Mouse (Mus musculus) hindbrain, embryonic 14.5 days (tissue): ENCODE data around the gene Foxl1. TPM values are rescaled to one million over a fixed set of nuclear protein-coding genes. Genes with fewer than 3 reads are reported as not detected.
A peak's percentile ranks its signal among the peaks of the same experiment; 100 is the strongest.

ENCODE experiments used
- ATAC-seq: fragments of 200-750 bp; cut with Nextera tagmentation; 2 replicates; pipeline ENCODE4 v1.8.0; 2017; ENCODE audit warnings: moderate number of reproducible peaks, mild to moderate bottlenecking, moderate TSS enrichment, moderate library complexity; ENCODE audit not compliant: low FRiP score
- DNase-seq: peaks from one replicate; pipeline ENCODE4 v3.0.0-alpha.2; 2015; ENCODE audit warnings: low spot score
- H3K27ac ChIP-seq: fragments of 300-500 bp; sonication (generic); 2 replicates; pipeline ENCODE4 v1.5.1; 2014; ENCODE audit warnings: mild to moderate bottlenecking, moderate library complexity
- H3K27me3 ChIP-seq: fragments of 300-500 bp; sonication (generic); 2 replicates; pipeline ENCODE4 v1.6.1; 2014; ENCODE audit warnings: mild to moderate bottlenecking, low read length, mixed read lengths; ENCODE audit not compliant: control insufficient read depth, insufficient read depth
- H3K36me3 ChIP-seq: fragments of 300-500 bp; sonication (generic); replicated peaks from 2 replicates; pipeline ENCODE4 v1.6.1; 2014; ENCODE audit not compliant: control insufficient read depth, insufficient read depth
- H3K4me1 ChIP-seq: fragments of 300-500 bp; sonication (generic); replicated peaks from 2 replicates; pipeline ENCODE4 v1.6.1; 2014; ENCODE audit warnings: antibody characterized with exemption, low read length, mixed read lengths; ENCODE audit not compliant: control insufficient read depth, insufficient read depth
- H3K4me2 ChIP-seq: fragments of 300-500 bp; sonication (generic); replicated peaks from 2 replicates; pipeline ENCODE4 v1.6.1; 2014; ENCODE audit warnings: mild to moderate bottlenecking, moderate library complexity
- H3K4me3 ChIP-seq: fragments of 300-500 bp; sonication (generic); replicated peaks from 2 replicates; pipeline ENCODE4 v1.5.1; 2014; ENCODE audit warnings: mild to moderate bottlenecking, low read length
- H3K9ac ChIP-seq: fragments of 300-500 bp; sonication (generic); 2 replicates; pipeline ENCODE4 v1.6.1; 2014
- H3K9me3 ChIP-seq: fragments of 300-500 bp; sonication (generic); 2 replicates; pipeline ENCODE4 v1.6.1; 2016; ENCODE audit warnings: low read length; ENCODE audit not compliant: control insufficient read depth
- WGBS: fragments of 180-500 bp; shearing (Covaris S2); extraction: QIAGEN DNeasy Blood & Tissue Kit; methylation state at CpG from one replicate; pipeline ENCODE4 v1.1.7; 2014; 5-methylcytosine and 5-hydroxymethylcytosine counted together
- polyA plus RNA-seq: library from polyadenylated mRNA; unstranded; fragments of >200 nt; fragmentation: Nextera tagmentation; extraction: Ambion mirVana; gene quantifications from 2 replicates; pipeline ENCODE4 v1.2.1, GENCODE M21; 2014

Foxl1 gene
- polyA plus RNA-seq, 1 experiment from 2014 or later: 0.25 TPM

DNA sequence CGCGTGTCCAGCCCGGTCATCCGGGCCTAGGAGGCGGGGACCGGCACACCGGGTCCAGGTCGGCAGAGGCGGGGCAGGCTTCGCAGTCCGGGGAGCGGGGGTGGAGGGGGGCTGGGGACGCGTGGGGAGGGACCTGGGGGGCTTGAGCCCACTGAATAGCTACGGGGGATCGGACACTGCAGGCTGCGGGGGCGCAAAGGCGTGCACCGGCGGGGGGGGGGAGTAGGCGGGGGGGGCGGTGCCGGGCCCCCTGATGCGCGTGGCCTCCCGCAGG lies 43.9 kb upstream of the Foxl1 start:
- ATAC-seq: no peak
- Histone ChIP-seq H3K4me3 (peak overlapping the region; percentile 28), H3K9ac (no peak overlapping the region), H3K27ac (no peak overlapping the region), H3K36me3 (no peaks in the 10 kb centered on the region), H3K27me3 (peaks cover 100% of the 10 kb centered on the region), H3K4me1 (peaks cover 21% of the 10 kb centered on the region; the same call in 1 of the 2 replicates), H3K4me2 (peak overlapping the region; percentile 56), H3K9me3 (no peaks in the 10 kb centered on the region)
- DNase-seq: no peak
- WGBS: 0% methylated on average over 14 of the region's 27 CpGs

DNA sequence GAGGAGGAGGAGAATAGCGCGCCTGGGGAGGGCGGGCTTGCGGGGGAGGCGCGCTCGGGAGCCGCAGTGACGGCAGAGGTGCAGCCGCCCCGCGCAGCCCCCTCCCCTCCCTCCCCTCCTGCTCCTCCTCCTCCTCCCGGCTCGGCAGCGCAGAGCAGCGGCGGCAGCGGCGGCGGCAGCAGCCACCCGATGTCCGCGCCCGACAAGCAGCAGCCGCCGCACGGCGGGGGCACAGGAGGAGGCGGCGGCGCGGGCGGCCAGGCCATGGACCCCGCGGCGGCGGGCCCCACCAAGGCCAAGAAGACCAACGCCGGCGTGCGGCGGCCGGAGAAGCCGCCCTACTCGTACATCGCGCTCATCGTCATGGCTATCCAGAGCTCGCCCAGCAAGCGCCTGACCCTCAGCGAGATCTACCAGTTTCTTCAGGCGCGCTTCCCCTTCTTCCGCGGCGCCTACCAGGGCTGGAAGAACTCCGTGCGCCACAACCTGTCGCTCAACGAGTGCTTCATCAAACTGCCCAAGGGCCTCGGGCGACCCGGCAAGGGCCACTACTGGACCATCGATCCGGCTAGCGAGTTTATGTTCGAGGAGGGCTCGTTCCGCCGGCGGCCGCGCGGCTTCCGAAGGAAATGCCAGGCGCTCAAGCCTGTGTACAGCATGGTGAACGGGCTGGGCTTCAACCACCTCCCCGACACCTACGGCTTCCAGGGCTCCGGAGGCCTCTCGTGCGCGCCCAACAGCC lies 43.4 kb upstream of the Foxl1 start, which contains the start of gene Foxf1:
TSS of gene Foxf1 (plus strand) at position 177 of the 742 bp plus-strand sequence.
- ATAC-seq (no peak), DNase-seq (no peak)
- H3K9ac ChIP-seq: no peak within 1 kb of the TSS

DNA sequence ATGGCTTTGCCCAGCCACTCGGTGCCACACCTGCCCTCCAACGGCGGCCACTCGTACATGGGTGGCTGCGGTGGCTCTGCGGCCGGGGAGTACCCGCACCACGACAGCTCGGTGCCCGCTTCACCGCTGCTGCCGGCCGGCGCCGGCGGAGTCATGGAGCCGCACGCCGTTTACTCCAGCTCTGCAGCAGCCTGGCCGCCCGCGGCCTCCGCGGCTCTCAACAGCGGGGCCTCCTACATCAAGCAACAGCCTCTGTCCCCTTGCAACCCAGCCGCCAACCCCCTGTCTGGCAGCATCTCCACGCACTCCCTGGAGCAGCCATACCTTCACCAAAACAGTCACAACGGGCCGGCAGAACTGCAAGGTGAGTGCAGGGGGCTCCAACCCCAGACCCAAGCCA lies 42.7 kb upstream of the Foxl1 start:
- H3K9me3 ChIP-seq: no peaks in the 10 kb centered on the region
- no peak overlapping the region for H3K9ac ChIP-seq
- ATAC-seq (no peak), DNase-seq (no peak)
- 2% methylated on average over 30 of the region's 30 CpGs for WGBS
- H3K4me1 ChIP-seq: peaks cover 21% of the 10 kb centered on the region; the same call in 1 of the 2 replicates
- H3K36me3 ChIP-seq: no peaks in the 10 kb centered on the region
- no peak overlapping the region for H3K27ac ChIP-seq
- peak overlapping the region; percentile 28; the same call in 1 of the 2 replicates for H3K4me3 ChIP-seq
- peaks cover 100% of the 10 kb centered on the region for H3K27me3 ChIP-seq
- H3K4me2 ChIP-seq: peak overlapping the region; percentile 56

More for the DNA sequence above, 43.4 kb upstream of the Foxl1 start, which contains the start of gene Foxf1:
- no peaks in the 10 kb centered on the region for H3K36me3 ChIP-seq
- H3K4me2 ChIP-seq: peak within 1 kb of the TSS; percentile 56
- peak within 1 kb of the TSS; percentile 28 for H3K4me3 ChIP-seq
- peaks cover 100% of the 10 kb centered on the region for H3K27me3 ChIP-seq
- no peaks in the 10 kb centered on the region for H3K9me3 ChIP-seq
- no peak within 1 kb of the TSS for H3K27ac ChIP-seq
- under 1% methylated on average over 48 of the region's 83 CpGs for whole genome bisulfite sequencing
- H3K4me1 ChIP-seq: peaks cover 21% of the 10 kb centered on the region; the same call in 1 of the 2 replicates

DNA sequence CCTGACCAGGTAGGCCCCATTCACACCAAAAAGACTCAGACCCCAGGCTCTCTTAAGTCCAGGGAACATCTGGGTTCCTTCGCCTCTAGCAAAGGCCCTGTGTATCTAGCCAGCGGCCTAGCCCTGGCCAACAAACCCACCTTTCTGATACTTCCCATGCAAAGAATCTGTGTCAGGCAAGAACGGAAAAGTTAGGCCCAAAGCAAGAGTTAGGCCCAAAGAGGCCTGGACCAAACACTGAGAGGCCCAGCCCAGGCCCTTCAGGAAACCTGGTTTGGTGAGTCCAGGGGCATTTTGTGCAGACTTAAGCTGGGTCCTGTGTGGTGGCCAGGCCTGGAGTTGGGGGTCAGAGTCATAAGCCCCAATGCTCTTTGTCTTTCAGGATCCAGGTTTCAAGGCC lies 42.2 kb upstream of the Foxl1 start:
- DNase-seq (no peak), ATAC-seq (no peak)
- 21% methylated on average over 3 of the region's 3 CpGs for WGBS
- H3K9me3 ChIP-seq: no peaks in the 10 kb centered on the region
- no peak overlapping the region for H3K4me2 ChIP-seq
- no peak overlapping the region for H3K9ac ChIP-seq
- peak overlapping the region; percentile 28; the same call in 1 of the 2 replicates for H3K4me3 ChIP-seq
- H3K4me1 ChIP-seq: peaks cover 21% of the 10 kb centered on the region; the same call in 1 of the 2 replicates
- no peak overlapping the region for H3K27ac ChIP-seq
- H3K27me3 ChIP-seq: peaks cover 100% of the 10 kb centered on the region
- H3K36me3 ChIP-seq: no peaks in the 10 kb centered on the region

DNA sequence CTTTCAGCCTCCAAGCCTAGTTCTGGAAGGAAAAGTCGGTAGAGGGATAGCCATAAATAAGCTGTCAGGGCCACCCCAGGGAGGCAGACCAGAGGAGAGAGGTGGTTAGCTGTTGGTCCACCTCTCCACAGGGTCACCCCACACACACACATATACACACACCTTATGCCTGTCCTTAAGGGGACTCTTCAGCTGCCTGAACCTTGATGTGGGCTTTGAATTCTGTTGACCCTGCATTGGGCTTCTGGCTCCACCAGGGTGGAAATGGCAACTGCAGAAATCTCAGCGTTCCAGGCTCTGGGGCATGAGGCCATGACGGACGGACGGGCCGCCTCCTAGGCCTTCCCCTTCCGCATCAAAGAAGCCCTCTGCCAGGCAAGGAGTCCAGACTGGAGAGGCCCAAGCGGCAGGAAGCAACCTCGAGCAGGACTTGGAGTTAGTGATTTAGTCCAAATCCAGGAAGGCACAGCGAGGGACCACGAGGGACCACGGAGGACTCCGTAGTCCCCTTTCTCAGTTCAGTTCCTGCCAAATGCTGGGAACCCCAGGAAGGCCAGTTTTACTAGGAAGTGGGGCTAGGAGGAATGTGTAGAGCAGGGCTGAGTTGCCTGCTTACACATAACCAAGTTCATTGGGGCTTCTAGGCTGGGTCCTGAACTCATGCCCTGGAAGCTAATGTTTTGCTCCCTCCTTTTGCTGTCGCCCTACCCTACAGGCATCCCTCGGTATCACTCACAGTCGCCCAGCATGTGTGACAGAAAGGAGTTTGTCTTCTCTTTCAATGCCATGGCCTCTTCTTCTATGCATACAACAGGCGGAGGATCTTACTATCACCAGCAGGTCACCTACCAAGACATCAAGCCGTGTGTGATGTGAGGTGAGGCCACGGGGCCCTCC lies 41.5 kb upstream of the Foxl1 start:
- no peak overlapping the region for H3K27ac ChIP-seq
- 5% methylated on average over 19 of the region's 19 CpGs for WGBS
- DNase-seq (no peak), ATAC-seq (no peak)
- no peak overlapping the region for H3K4me3 ChIP-seq
- H3K27me3 ChIP-seq: peaks cover 100% of the 10 kb centered on the region
- no peak overlapping the region for H3K4me2 ChIP-seq
- H3K36me3 ChIP-seq: no peaks in the 10 kb centered on the region
- H3K9ac ChIP-seq: no peak overlapping the region
- peaks cover 21% of the 10 kb centered on the region; the same call in 1 of the 2 replicates for H3K4me1 ChIP-seq
- H3K9me3 ChIP-seq: no peaks in the 10 kb centered on the region

DNA sequence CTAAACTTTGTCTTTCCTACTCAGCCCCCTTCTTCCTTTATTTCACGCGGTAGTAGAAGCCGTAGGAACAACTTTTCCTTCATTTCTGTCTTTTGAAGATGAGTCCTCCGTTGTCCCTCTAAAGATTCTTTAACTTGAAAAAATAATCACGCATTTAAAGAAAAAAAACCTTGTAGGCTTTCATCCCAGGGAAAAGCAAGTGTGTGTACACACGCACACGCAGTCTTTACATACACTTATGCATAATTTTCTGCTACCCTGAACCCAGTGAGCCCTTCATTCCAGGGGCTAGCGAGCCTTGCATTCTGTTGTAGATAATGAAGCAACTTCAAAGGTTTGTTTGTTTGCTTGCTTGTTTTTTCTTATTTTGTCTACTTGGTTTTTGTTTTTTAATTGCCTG lies 39.5 kb upstream of the Foxl1 start:
- Histone ChIP-seq H3K4me1 (peaks cover 14% of the 10 kb centered on the region; the same call in 1 of the 2 replicates), H3K27me3 (peaks cover 99% of the 10 kb centered on the region), H3K9ac (no peak overlapping the region), H3K9me3 (no peaks in the 10 kb centered on the region), H3K4me3 (no peak overlapping the region), H3K36me3 (no peaks in the 10 kb centered on the region), H3K4me2 (no peak overlapping the region), H3K27ac (no peak overlapping the region)
- 3% methylated on average over 8 of the region's 8 CpGs for WGBS
- ATAC-seq (no peak), DNase-seq (no peak)

DNA sequence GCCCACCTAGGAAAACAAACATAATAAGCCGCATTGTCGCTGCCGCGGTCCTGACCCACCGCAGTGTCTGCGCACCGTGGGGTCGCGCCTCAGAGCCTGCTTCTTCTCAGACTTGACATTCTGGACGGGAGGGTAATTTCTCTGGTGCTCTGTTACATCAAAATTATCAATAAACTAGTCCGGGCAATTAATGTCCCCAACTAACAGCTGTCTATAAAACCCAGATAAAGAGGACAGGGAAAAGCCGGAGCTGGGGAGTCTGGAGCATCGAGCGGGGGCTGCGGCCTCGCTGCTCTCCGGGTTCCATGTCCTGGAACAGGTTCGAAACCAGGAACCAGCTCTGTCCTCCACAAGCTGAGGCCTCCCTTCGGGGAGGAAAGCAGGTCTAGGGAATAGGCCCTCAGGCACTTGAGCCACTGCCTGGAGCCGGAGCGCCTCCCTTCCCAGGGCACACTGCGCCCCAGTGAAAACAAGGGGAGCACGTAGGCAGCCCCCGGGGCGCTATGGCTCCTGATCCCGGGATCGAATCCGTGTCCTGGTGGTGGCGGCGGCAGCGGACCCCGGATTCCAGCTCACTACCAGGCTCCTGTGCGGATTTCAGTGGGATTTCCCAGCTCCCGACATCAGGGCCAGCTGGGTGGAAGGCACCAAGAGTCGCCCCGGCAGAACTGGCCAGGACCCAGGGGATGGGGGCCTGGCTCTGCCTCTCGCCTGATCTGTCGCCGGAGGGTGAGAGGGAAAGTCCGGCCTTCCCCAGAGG lies 38.7 kb upstream of the Foxl1 start:
- no peak overlapping the region for H3K4me3 ChIP-seq
- no peaks in the 10 kb centered on the region for H3K9me3 ChIP-seq
- no peak overlapping the region for H3K27ac ChIP-seq
- peaks cover 7% of the 10 kb centered on the region; the same call in 1 of the 2 replicates for H3K4me1 ChIP-seq
- under 1% methylated on average over 40 of the region's 40 CpGs for WGBS
- DNase-seq: no peak
- H3K27me3 ChIP-seq: peaks cover 99% of the 10 kb centered on the region
- H3K36me3 ChIP-seq: no peaks in the 10 kb centered on the region
- ATAC-seq: no peak
- H3K9ac ChIP-seq: no peak overlapping the region
- H3K4me2 ChIP-seq: no peak overlapping the region

DNA sequence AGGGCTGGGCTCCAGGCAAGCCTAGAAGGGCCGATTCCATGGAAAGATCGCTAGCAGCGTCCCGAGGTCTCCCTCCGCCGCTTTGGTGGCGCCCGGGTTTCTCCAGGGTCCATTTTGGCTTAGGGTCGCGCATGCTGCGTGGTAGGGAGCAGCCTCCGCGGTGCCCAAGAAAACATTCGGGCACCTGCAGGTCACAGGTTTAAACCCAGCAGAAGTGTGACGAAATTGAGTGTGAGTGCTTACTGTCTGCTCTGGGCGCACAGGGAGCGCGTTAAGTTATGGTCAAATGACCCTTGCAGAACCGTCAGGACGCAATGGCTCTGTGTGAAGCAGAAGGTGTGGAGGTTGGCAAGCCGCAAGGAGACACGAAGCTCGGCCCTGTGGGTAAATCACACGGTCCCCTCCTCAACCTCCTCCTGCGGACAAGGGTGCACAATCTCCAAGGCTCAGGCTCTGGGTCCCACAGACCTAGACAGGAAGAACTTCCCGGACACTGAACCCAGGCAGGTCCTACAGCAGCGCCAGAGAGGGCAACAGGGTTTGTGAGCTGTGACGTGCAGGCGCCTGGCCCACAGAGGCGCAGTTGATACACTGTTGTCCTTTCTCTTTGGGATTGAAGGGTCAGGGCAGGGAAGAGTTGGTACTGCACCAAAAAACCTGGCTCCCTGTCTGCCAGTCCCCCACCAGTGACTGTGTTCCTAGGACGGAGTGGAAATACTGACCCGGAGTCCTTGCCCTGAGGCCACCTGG lies 37.9 kb upstream of the Foxl1 start:
- H3K9ac ChIP-seq: no peak overlapping the region
- no peak overlapping the region for H3K4me2 ChIP-seq
- H3K27ac ChIP-seq: no peak overlapping the region
- H3K4me1 ChIP-seq: no peaks in the 10 kb centered on the region
- H3K27me3 ChIP-seq: peaks cover 94% of the 10 kb centered on the region
- no peaks in the 10 kb centered on the region for H3K9me3 ChIP-seq
- no peaks in the 10 kb centered on the region for H3K36me3 ChIP-seq
- H3K4me3 ChIP-seq: no peak overlapping the region
- WGBS: 2% methylated on average over 32 of the region's 32 CpGs
- DNase-seq (no peak), ATAC-seq (no peak)
